Mouse (Mus musculus) thymus, adult 2 months (tissue): ENCODE results near the gene Mreg. TPM values are rescaled to one million over a fixed set of nuclear protein-coding genes. Genes with fewer than 3 reads are reported as not detected.
A peak's percentile ranks its signal among the peaks of the same experiment; 100 is the strongest.

ENCODE experiments used
- DNase-seq: peaks from one replicate; pipeline ENCODE4 v3.0.0; 2021
- H3K27ac ChIP-seq: fragments of 200-500 bp; 2 replicates; pipeline ENCODE4 v1.5.1; 2012; ENCODE audit warnings: low read length, control low read depth; ENCODE audit not compliant: control insufficient read depth, insufficient read depth
- H3K27me3 ChIP-seq: fragments of 200-500 bp; 2 replicates; pipeline ENCODE4 v1.6.1; 2012; ENCODE audit warnings: mild to moderate bottlenecking, low read length, moderate library complexity, mixed read lengths; ENCODE audit not compliant: control insufficient read depth, insufficient read depth
- H3K36me3 ChIP-seq: fragments of 200-500 bp; 2 replicates; pipeline ENCODE4 v1.6.1; 2012; ENCODE audit warnings: mild to moderate bottlenecking, low read length, moderate library complexity; ENCODE audit not compliant: control insufficient read depth, insufficient read depth
- H3K4me1 ChIP-seq: fragments of 200-500 bp; replicated peaks from 2 replicates; pipeline ENCODE4 v1.6.1; 2012; ENCODE audit warnings: low read length; ENCODE audit not compliant: control insufficient read depth, insufficient read depth
- H3K4me3 ChIP-seq: fragments of 200-500 bp; 2 replicates; pipeline ENCODE4 v1.5.1; 2012; ENCODE audit warnings: mild to moderate bottlenecking, low read length, control low read depth, moderate library complexity; ENCODE audit not compliant: control insufficient read depth, insufficient read depth
- CTCF ChIP-seq: fragments of 200-500 bp; IDR thresholded peaks from 2 replicates; pipeline ENCODE4 v1.5.1; 2012; ENCODE audit warnings: mild to moderate bottlenecking, control low read depth, low read length, moderate library complexity, borderline replicate concordance; ENCODE audit not compliant: control insufficient read depth, poor library complexity, insufficient read depth; ENCODE audit errors: extremely low read depth
- POLR2A ChIP-seq: fragments of 200-500 bp; IDR thresholded peaks from 2 replicates; pipeline ENCODE4 v1.6.1; 2012; ENCODE audit warnings: mild to moderate bottlenecking, low read length, control low read depth, moderate library complexity; ENCODE audit not compliant: control insufficient read depth, poor library complexity, insufficient read depth; ENCODE audit errors: extremely low read depth
- WGBS: fragments of 180-500 bp; shearing (Covaris S2); methylation state at CpG from one replicate; pipeline ENCODE4 v1.1.7; 2018; 5-methylcytosine and 5-hydroxymethylcytosine counted together
- polyA plus RNA-seq: library from polyadenylated mRNA; depleted of rRNA; stranded (reverse); fragments of >200 nt; gene quantifications from 2 replicates; pipeline ENCODE4 v1.2.3, GENCODE M21; 2012

Mreg gene
- polyA plus RNA-seq, 1 experiment: 20.6 TPM

GRCm38 (mm10) chr1:72205113-72205512, 7.0 kb downstream of the Mreg start:
- Histone ChIP-seq H3K4me1 (no peaks in the 10 kb centered on the region), H3K27ac (no peak overlapping the region), H3K27me3 (no peaks in the 10 kb centered on the region), H3K36me3 (no peaks in the 10 kb centered on the region), H3K4me3 (no peak overlapping the region)
- TF ChIP-seq POLR2A (no peak), CTCF (no peak)
- WGBS: 69% methylated on average over 3 of the region's 3 CpGs
- DNase-seq: no peak

DNA sequence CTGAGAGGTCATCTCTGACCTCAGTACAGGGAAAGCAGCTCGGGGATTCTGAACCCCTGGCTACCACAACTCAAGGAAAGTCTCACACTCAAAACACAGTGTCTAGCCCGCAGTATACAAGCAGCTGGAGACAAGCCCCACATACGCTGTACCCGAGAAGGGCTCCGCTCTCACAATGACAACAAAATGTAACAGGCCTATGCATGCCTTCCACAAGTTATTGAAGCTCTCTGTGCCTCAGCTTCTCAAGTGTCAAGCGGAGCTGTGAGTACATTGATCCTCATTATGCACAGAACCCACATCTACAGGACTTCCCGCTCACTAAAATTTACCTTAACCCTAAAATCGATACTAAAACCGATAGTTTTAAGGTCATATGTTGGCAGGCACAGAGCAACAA, 8.9 kb downstream of the Mreg start:
- Histone ChIP-seq H3K27ac (peak overlapping the region; percentile 42; the same call in 1 of the 2 replicates), H3K27me3 (no peaks in the 10 kb centered on the region), H3K36me3 (no peaks in the 10 kb centered on the region), H3K4me3 (no peak overlapping the region), H3K4me1 (no peaks in the 10 kb centered on the region)
- 93% methylated on average over 9 of the region's 9 CpGs for WGBS
- no peak for DNase-seq
- TF ChIP-seq CTCF: no peak
- TF ChIP-seq POLR2A: no peak

GRCm38 (mm10) chr1:72202705-72203104, 9.4 kb downstream of the Mreg start:
- no peak for TF ChIP-seq POLR2A
- TF ChIP-seq CTCF: no peak
- no peaks in the 10 kb centered on the region for H3K4me1 ChIP-seq
- DNase-seq: no peak
- no peak overlapping the region for H3K4me3 ChIP-seq
- no peaks in the 10 kb centered on the region for H3K36me3 ChIP-seq
- 81% methylated on average over 7 of the region's 7 CpGs for WGBS
- H3K27me3 ChIP-seq: no peaks in the 10 kb centered on the region
- peak overlapping the region; percentile 42; the same call in 1 of the 2 replicates for H3K27ac ChIP-seq

GRCm38 (mm10) chr1:72202068-72202467, 10.0 kb downstream of the Mreg start:
- Histone ChIP-seq H3K4me3 (no peak overlapping the region), H3K27ac (no peak overlapping the region), H3K4me1 (no peaks in the 10 kb centered on the region), H3K27me3 (no peaks in the 10 kb centered on the region), H3K36me3 (no peaks in the 10 kb centered on the region)
- no peak for DNase-seq
- WGBS: 71% methylated on average over 2 of the region's 2 CpGs
- TF ChIP-seq POLR2A (no peak), CTCF (no peak)

GRCm38 (mm10) chr1:72201126-72201525, 11.0 kb downstream of the Mreg start:
- no peaks in the 10 kb centered on the region for H3K4me1 ChIP-seq
- no peak for DNase-seq
- WGBS: 91% methylated on average over 3 of the region's 3 CpGs
- TF ChIP-seq POLR2A: no peak
- TF ChIP-seq CTCF: no peak
- H3K36me3 ChIP-seq: no peaks in the 10 kb centered on the region
- H3K27me3 ChIP-seq: no peaks in the 10 kb centered on the region
- H3K4me3 ChIP-seq: no peak overlapping the region
- H3K27ac ChIP-seq: no peak overlapping the region

- Histone ChIP-seq H3K36me3 (no peaks in the 10 kb centered on the region), H3K4me1 (no peaks in the 10 kb centered on the region), H3K4me3 (no peak overlapping the region), H3K27me3 (no peaks in the 10 kb centered on the region), H3K27ac (no peak overlapping the region; the same call in 1 of the 2 replicates)
- WGBS: 79% methylated on average over 10 of the region's 10 CpGs
- no peak for DNase-seq
- TF ChIP-seq POLR2A (no peak), CTCF (no peak)
Observed at GRCm38 (mm10) chr1:72198142-72198806, 13.8 kb downstream of the Mreg start.
